Mouse (Mus musculus): Measurements from ENCODE around the gene Lrrfip2. TPM values are rescaled to one million over a fixed set of nuclear protein-coding genes. Genes with fewer than 3 reads are reported as not detected.

The Lrrfip2 gene
- polyA plus RNA-seq, 1 experiment from 2014 or later: 45.2 TPM

GRCm38 (mm10) chr9:111145497-111146190, 28.3 kb downstream of the Lrrfip2 start:
- 80% methylated on average over 3 of the region's 3 CpGs for WGBS
- Histone ChIP-seq H3K9ac (ENCODE audit: low read length) (no peak overlapping the region), H3K4me1 (ENCODE audit: control insufficient read depth, insufficient read depth, low read length) (no peaks in the 10 kb centered on the region), H3K4me2 (ENCODE audit: low read length) (no peak overlapping the region), H3K9me3 (replicated peaks; ENCODE audit: control insufficient read depth, low read length) (no peaks in the 10 kb centered on the region), H3K27ac (ENCODE audit: low read depth, low read length) (no peak overlapping the region), H3K4me3 (ENCODE audit: low read depth, low read length) (no peak overlapping the region), H3K36me3 (ENCODE audit: control insufficient read depth, insufficient read depth, low read length) (no peaks in the 10 kb centered on the region; the same call in 1 of the 2 replicates), H3K27me3 (replicated peaks; ENCODE audit: control insufficient read depth, insufficient read depth, low read length) (no peaks in the 10 kb centered on the region)
- ATAC-seq (no peak), DNase-seq (ENCODE audit: low spot score) (no peak)

- DNase-seq (ENCODE audit: low spot score): no peak
- no peak for ATAC-seq
- Histone ChIP-seq H3K27me3 (replicated peaks; ENCODE audit: control insufficient read depth, insufficient read depth, low read length) (no peaks in the 10 kb centered on the region), H3K27ac (ENCODE audit: low read depth, low read length) (no peak overlapping the region), H3K9ac (ENCODE audit: low read length) (no peak overlapping the region), H3K4me1 (ENCODE audit: control insufficient read depth, insufficient read depth, low read length) (no peaks in the 10 kb centered on the region), H3K9me3 (replicated peaks; ENCODE audit: control insufficient read depth, low read length) (no peaks in the 10 kb centered on the region), H3K36me3 (ENCODE audit: control insufficient read depth, insufficient read depth, low read length) (no peaks in the 10 kb centered on the region; the same call in 1 of the 2 replicates), H3K4me3 (ENCODE audit: low read depth, low read length) (no peak overlapping the region), H3K4me2 (ENCODE audit: low read length) (no peak overlapping the region)
- 94% methylated on average over 7 of the region's 7 CpGs for WGBS
Measured at GRCm38 (mm10) chr9:111146216-111146798, 28.9 kb downstream of the Lrrfip2 start.

- H3K27ac ChIP-seq (ENCODE audit: low read depth, low read length): no peak overlapping the region
- no peaks in the 10 kb centered on the region for H3K27me3 ChIP-seq (replicated peaks; ENCODE audit: control insufficient read depth, insufficient read depth, low read length)
- no peak overlapping the region for H3K4me3 ChIP-seq (ENCODE audit: low read depth, low read length)
- H3K9ac ChIP-seq (ENCODE audit: low read length): no peak overlapping the region
- H3K36me3 ChIP-seq (ENCODE audit: control insufficient read depth, insufficient read depth, low read length): no peaks in the 10 kb centered on the region
- DNase-seq (ENCODE audit: low spot score) (no peak), ATAC-seq (no peak)
- H3K4me2 ChIP-seq (ENCODE audit: low read length): no peak overlapping the region
- H3K9me3 ChIP-seq (replicated peaks; ENCODE audit: control insufficient read depth, low read length): no peaks in the 10 kb centered on the region
- WGBS: 80% methylated on average over 2 of the region's 2 CpGs
- H3K4me1 ChIP-seq (ENCODE audit: control insufficient read depth, insufficient read depth, low read length): no peaks in the 10 kb centered on the region
Measured at GRCm38 (mm10) chr9:111148006-111148405, 30.6 kb downstream of the Lrrfip2 start.

GRCm38 (mm10) chr9:111148414-111148813, 31.0 kb downstream of the Lrrfip2 start:
- H3K27ac ChIP-seq (ENCODE audit: low read depth, low read length): no peak overlapping the region
- WGBS: 68% methylated on average over 2 of the region's 2 CpGs
- DNase-seq (ENCODE audit: low spot score) (no peak), ATAC-seq (no peak)
- H3K9ac ChIP-seq (ENCODE audit: low read length): no peak overlapping the region
- H3K36me3 ChIP-seq (ENCODE audit: control insufficient read depth, insufficient read depth, low read length): no peaks in the 10 kb centered on the region
- H3K4me3 ChIP-seq (ENCODE audit: low read depth, low read length): no peak overlapping the region
- H3K4me1 ChIP-seq (ENCODE audit: control insufficient read depth, insufficient read depth, low read length): no peaks in the 10 kb centered on the region
- H3K4me2 ChIP-seq (ENCODE audit: low read length): no peak overlapping the region
- H3K9me3 ChIP-seq (replicated peaks; ENCODE audit: control insufficient read depth, low read length): no peaks in the 10 kb centered on the region
- no peaks in the 10 kb centered on the region for H3K27me3 ChIP-seq (replicated peaks; ENCODE audit: control insufficient read depth, insufficient read depth, low read length)

GRCm38 (mm10) chr9:111149188-111149945, 32.0 kb downstream of the Lrrfip2 start:
- no peak overlapping the region for H3K4me3 ChIP-seq (ENCODE audit: low read depth, low read length)
- no peaks in the 10 kb centered on the region for H3K27me3 ChIP-seq (replicated peaks; ENCODE audit: control insufficient read depth, insufficient read depth, low read length)
- ATAC-seq (no peak), DNase-seq (ENCODE audit: low spot score) (no peak)
- no peak overlapping the region for H3K9ac ChIP-seq (ENCODE audit: low read length)
- no peak overlapping the region for H3K27ac ChIP-seq (ENCODE audit: low read depth, low read length)
- no peaks in the 10 kb centered on the region for H3K9me3 ChIP-seq (replicated peaks; ENCODE audit: control insufficient read depth, low read length)
- H3K4me1 ChIP-seq (ENCODE audit: control insufficient read depth, insufficient read depth, low read length): no peaks in the 10 kb centered on the region
- no peaks in the 10 kb centered on the region for H3K36me3 ChIP-seq (ENCODE audit: control insufficient read depth, insufficient read depth, low read length)
- 74% methylated on average over 5 of the region's 5 CpGs for WGBS
- H3K4me2 ChIP-seq (ENCODE audit: low read length): no peak overlapping the region

GRCm38 (mm10) chr9:111152314-111152897, 35.0 kb downstream of the Lrrfip2 start:
- no peak for ATAC-seq
- Histone ChIP-seq H3K4me3 (ENCODE audit: low read depth, low read length) (no peak overlapping the region), H3K36me3 (ENCODE audit: control insufficient read depth, insufficient read depth, low read length) (no peaks in the 10 kb centered on the region), H3K4me1 (ENCODE audit: control insufficient read depth, insufficient read depth, low read length) (no peaks in the 10 kb centered on the region), H3K27me3 (replicated peaks; ENCODE audit: control insufficient read depth, insufficient read depth, low read length) (no peaks in the 10 kb centered on the region), H3K27ac (ENCODE audit: low read depth, low read length) (no peak overlapping the region), H3K4me2 (ENCODE audit: low read length) (no peak overlapping the region), H3K9ac (ENCODE audit: low read length) (no peak overlapping the region), H3K9me3 (replicated peaks; ENCODE audit: control insufficient read depth, low read length) (no peaks in the 10 kb centered on the region)
- WGBS: 89% methylated on average over 2 of the region's 2 CpGs
- DNase-seq (ENCODE audit: low spot score): no peak

- Histone ChIP-seq H3K9ac (ENCODE audit: low read length) (no peak overlapping the region), H3K4me1 (ENCODE audit: control insufficient read depth, insufficient read depth, low read length) (no peaks in the 10 kb centered on the region), H3K9me3 (replicated peaks; ENCODE audit: control insufficient read depth, low read length) (no peaks in the 10 kb centered on the region), H3K27ac (ENCODE audit: low read depth, low read length) (no peak overlapping the region), H3K36me3 (ENCODE audit: control insufficient read depth, insufficient read depth, low read length) (no peaks in the 10 kb centered on the region), H3K27me3 (replicated peaks; ENCODE audit: control insufficient read depth, insufficient read depth, low read length) (no peaks in the 10 kb centered on the region), H3K4me3 (ENCODE audit: low read depth, low read length) (no peak overlapping the region), H3K4me2 (ENCODE audit: low read length) (no peak overlapping the region)
- no peak for DNase-seq (ENCODE audit: low spot score)
- ATAC-seq: no peak
- WGBS: 94% methylated on average over 3 of the region's 3 CpGs
Measured at GRCm38 (mm10) chr9:111153026-111153425, 35.6 kb downstream of the Lrrfip2 start.

- 80% methylated on average over 11 of the region's 11 CpGs for WGBS
- no peaks in the 10 kb centered on the region for H3K4me1 ChIP-seq (ENCODE audit: control insufficient read depth, insufficient read depth, low read length)
- no peak for ATAC-seq
- H3K36me3 ChIP-seq (ENCODE audit: control insufficient read depth, insufficient read depth, low read length): no peaks in the 10 kb centered on the region
- no peak overlapping the region for H3K4me2 ChIP-seq (ENCODE audit: low read length)
- H3K9ac ChIP-seq (ENCODE audit: low read length): no peak overlapping the region
- no peaks in the 10 kb centered on the region for H3K27me3 ChIP-seq (replicated peaks; ENCODE audit: control insufficient read depth, insufficient read depth, low read length)
- H3K27ac ChIP-seq (ENCODE audit: low read depth, low read length): no peak overlapping the region
- no peaks in the 10 kb centered on the region for H3K9me3 ChIP-seq (replicated peaks; ENCODE audit: control insufficient read depth, low read length)
- no peak for DNase-seq (ENCODE audit: low spot score)
- no peak overlapping the region for H3K4me3 ChIP-seq (ENCODE audit: low read depth, low read length)
Measured at GRCm38 (mm10) chr9:111155764-111156458, 38.5 kb downstream of the Lrrfip2 start.

All from forebrain, embryonic 14.5 days (tissue).